Mouse (Mus musculus) thymus, postnatal 4 days (tissue): Measurements from ENCODE around the gene Ift80.
"Not testable (repeated sequence)": the region's sequence is repeated elsewhere in the genome, so short reads cannot be mapped to it uniquely, and the experiment has no call there.

Experiments used
- DNase-seq: peaks from one replicate; pipeline ENCODE4 v3.0.0; 2021

Gene Ift80

GRCm38 (mm10) chr3:68980898-68981297 is 23.5 kb downstream of the Ift80 start:
- peak; percentile 75 for DNase-seq

GRCm38 (mm10) chr3:68979187-68979586 is 25.2 kb downstream of the Ift80 start:
- DNase-seq = no peak

DNA sequence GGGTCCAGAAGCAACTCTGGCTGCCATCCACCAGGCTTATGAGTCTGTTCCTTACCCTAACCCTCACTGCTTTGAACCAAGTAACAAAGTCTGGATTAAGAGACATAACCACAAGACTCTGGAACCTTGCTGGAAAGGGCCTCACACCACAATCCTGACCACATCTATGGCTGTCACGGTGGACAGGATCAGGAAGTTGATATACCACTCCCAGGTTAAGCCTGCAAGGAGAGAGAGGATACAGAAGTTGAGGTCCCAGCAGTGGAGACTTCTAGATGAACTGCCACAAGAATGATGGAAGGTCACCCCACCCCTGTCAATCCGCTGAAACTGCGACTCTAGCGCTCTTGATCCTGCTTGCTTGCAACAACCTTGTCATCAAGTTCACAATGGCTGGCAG is 26.7 kb downstream of the Ift80 start:
- DNase-seq = peak; percentile 30

GRCm38 (mm10) chr3:68975533-68976490 is 28.6 kb downstream of the Ift80 start:
- peak; percentile 78 for DNase-seq

- peak; percentile 71 for DNase-seq
Measured at GRCm38 (mm10) chr3:68974639-68975532, 29.5 kb downstream of the Ift80 start.

- peak; percentile 41 for DNase-seq
Measured at GRCm38 (mm10) chr3:68973574-68973973, 30.8 kb downstream of the Ift80 start.

- DNase-seq = peak; percentile 45
Measured at GRCm38 (mm10) chr3:68969091-68969590, 35.2 kb downstream of the Ift80 start.

DNA sequence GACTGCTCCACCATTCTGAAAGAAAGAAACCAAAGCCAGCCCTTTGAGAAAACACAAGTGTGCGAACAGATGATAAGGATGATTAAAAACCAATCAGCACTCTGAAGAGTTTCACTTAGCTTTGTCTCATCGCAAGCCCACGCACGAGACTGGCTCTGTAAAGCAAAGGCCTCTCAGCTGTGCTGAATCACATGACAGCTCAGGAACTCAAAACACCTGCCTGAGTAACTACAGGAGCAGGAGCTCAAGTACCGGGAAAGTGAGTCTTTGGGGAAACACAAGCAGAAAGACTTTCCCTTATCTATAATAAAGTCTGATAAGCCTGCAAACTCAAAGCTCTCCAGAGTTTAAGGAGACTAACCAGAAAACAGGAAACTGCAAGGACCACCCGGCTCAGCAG is 37.0 kb downstream of the Ift80 start:
- DNase-seq = peak; percentile 68

DNA sequence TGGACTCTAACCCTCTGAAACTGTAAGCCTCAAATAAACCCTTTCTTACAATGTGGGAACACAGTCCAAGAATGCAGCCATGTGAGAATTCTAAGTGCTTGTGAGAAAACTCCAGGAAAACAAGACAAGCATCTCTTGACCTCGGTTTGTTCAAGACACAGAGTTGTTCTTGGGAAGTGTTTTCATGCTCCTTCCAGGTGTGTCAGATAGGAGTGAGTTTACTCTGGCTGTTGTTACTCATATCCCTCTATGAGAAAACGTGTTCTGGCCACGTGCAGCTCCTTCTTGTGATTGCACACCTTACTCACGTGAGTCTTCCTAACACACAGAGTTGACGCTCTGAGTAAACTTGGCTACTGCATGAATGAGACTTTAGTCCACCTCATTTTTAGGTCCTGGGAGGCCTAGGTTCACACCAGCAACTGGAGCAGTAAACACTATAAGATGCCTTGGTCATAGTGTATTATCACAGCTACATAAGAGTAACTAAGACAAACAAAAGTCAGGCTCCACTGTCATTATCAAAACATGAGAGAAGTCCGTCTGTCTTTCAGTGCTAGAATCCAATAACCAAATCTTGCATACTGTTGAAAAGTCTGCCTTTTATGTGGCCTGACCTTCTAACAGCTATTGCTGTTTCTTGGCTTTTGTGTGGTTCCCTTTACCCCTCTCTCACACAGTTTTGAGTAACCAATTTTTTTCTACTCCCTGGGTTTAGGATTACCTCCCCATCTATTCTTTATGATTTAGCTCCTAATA is 37.7 kb downstream of the Ift80 start:
- DNase-seq = peak; percentile 17

DNA sequence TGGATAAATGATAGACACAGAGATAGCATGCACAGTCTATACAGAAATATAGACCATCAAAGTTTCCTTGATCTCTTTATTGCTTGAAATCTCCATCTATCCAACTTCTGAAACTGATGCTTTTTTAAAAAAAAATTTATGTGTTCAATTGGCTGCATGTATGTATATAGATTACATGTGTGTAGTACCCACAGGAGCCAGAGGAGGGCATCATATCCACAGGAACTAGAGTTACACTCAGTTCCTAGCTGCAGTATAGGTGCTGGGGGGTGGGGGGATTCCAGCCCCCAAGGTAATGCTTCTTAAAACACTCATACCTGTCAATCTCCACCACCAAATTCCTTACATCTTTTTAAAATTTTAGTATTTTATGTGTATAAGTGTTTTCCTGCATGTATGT is 39.7 kb downstream of the Ift80 start:
- peak; percentile 92 for DNase-seq

DNA sequence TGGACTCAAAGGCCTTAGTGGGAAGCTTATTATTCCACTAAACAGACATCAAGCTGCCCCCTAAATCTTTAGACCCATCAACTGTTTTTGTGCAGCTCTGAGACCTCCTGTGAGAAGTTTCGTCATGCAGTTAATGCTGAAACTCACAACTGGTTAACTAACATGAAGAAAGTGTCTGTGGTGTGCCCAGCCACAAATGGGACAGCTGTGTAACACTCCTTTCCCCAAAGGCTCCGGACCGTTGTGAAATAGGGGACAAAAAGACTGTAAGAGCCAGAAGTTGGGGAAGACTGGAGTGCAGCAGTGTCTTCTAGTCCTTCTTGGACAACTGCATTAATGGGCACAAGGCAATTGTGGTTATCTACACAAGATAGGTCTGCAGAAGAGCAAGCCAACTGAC is 47.0 kb downstream of the Ift80 start:
- no peak for DNase-seq

DNA sequence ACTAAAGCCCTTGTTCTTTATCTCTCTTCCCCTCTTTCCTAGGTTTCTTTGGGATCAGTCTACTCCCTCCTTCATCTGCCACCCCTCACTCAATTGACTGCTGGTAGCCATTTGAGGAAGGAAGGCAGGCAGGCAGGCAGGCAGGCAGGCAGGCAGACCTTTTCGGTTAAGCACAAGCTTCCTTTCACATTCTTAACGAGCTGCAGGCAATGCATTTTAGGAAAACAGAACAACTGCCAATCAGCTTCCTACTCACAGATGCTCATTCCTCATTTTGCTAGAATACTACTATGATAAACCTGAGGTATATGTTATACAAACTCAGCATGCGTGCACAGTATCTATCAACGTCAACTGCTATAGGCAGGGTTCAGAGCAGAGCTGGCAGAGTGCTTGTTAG is 47.9 kb downstream of the Ift80 start:
- DNase-seq = no peak

GRCm38 (mm10) chr3:68954487-68954886 is 49.9 kb downstream of the Ift80 start:
- DNase-seq = no peak

DNA sequence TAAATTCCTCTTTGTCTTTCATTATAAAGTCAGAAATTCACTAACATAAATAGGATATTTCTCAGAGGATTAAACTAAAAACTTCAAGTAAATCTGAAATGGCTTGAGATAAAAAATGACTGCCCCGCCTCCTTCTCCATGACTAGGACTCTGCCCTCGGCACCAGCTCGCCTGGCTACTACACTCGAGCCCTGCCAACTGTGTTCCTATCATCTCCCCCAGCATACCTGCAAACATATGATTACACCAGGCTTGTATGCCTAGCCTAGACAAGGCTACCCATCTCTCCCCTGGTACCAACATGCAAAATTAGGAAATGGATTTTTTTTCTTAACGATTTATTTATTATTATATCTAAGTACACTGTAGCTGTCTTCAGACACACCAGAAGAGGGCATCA is 51.7 kb downstream of the Ift80 start:
- DNase-seq = no peak

- not testable (repeated sequence) for DNase-seq
Measured at GRCm38 (mm10) chr3:68951971-68952370, 52.4 kb downstream of the Ift80 start.

- DNase-seq = no peak
Measured at GRCm38 (mm10) chr3:68949381-68949780, 55.0 kb downstream of the Ift80 start.

GRCm38 (mm10) chr3:68948918-68949317 is 55.5 kb downstream of the Ift80 start:
- DNase-seq = no peak

- DNase-seq = no peak
Measured at GRCm38 (mm10) chr3:68941867-68942266, 62.5 kb downstream of the Ift80 start.

- no peak for DNase-seq
Measured at GRCm38 (mm10) chr3:68940311-68940710, 64.1 kb downstream of the Ift80 start.

DNA sequence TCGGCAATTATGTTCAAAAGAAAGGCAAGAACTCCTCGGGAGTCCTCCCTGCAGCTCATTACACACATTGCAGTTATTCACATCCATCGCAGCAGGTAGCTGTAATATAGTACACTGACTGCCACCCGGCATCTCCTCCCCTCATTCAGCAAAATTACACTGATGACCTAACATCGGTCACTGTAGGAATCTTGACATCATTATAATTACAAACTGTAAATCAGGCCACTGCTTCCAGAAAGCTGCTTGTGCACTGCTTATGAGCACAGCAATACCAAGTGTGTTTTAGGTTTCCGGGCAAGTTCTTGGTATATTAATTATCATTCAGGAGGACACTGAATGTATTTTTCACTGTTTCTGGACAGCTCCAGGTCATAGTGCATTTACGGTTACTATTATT is 65.1 kb downstream of the Ift80 start:
- DNase-seq = no peak

- DNase-seq = no peak
Measured at GRCm38 (mm10) chr3:68936709-68937108, 67.7 kb downstream of the Ift80 start.

GRCm38 (mm10) chr3:68935498-68935897 is 68.9 kb downstream of the Ift80 start:
- peak; percentile 79 for DNase-seq

DNA sequence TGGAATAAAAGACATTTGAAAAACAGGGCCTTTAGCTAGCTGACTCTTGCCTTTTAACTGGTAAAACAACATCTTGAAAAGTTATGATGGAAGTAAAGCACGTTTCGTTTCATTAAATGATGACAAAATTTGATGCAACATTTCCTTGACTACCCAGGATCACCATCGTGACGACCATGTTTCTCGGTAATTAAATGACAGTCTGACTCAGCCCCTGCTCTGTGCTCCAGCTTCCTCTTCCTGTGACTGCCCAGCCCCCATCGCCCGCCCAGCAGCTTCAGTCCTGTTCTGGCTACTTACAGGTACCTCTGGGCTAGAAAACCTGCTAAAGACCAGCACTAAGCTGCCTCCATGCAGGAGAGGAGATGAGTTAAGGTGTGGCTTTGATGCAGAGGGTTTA is 70.1 kb downstream of the Ift80 start:
- DNase-seq = no peak
